Mouse (Mus musculus) testis, adult 2 months (tissue): ENCODE measurements around the gene Trpt1.

Experiments used
- CTCF ChIP-seq: fragments of 200-500 bp; IDR thresholded peaks from 2 replicates; pipeline ENCODE4 v1.5.1; 2012; ENCODE audit warnings: low read depth, mild to moderate bottlenecking, inconsistent platforms, low read length, moderate library complexity; ENCODE audit not compliant: control insufficient read depth, insufficient read depth, insufficient replicate concordance
- POLR2A ChIP-seq: fragments of 200-500 bp; IDR thresholded peaks from 2 replicates; pipeline ENCODE4 v1.6.1; 2012; ENCODE audit warnings: low read depth, mild to moderate bottlenecking, inconsistent platforms, low read length, moderate library complexity; ENCODE audit not compliant: control insufficient read depth

DNA sequence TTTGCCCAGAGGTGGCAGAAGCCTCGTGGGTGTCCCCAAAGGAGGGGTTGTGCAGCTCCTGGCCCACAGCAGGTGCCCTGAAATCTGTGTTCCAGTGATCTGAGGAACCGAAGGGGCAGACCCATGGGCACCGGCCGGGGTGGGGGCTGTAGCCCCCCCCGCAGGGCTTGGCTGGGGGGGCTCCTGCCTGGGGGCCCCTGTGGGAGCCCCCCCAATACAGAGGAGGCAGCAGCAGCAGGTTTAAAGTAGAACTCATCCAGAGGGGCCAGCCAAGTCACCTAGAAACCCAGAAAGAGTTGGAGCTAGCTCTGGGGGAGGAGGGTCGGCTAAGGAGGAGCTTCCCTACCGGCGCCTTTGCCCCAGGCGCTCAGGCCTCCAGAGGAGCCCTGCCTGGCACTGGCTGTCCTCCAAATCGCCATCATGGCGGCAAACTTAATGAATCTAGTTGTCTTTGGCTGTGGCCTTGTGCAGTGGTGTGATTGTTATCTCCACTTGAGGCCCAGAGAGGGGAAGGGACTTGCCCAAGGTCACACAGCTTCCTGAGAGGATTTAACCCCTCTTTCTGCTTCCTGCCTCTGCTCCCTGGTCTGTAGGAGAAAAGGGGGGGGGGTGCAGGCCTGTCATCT, 25.4 kb upstream of the Trpt1 start:
- TF ChIP-seq CTCF, result no peak
- TF ChIP-seq POLR2A, result no peak
